ENCODE assay signal across 13 mouse cellular contexts in the genomic region with DNA sequence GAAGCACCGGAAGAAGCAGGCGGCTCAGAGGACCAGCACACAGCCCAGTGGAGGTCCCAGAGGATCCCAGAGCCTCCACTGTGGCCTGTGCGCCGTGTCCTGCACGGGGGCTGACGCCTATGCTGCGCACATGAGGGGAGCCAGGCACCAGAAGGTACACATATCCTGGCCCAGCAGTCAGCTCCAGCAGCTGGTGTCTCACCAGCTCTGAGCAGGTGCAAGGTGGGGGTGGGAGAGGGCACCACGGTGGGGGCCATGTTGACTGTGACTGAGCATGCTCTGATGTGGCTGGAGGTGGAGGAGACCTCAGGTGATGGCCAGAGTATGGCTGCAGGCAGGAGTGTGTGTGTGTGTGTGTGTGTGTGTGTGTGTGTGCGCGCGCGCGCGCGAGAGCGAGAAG. TPM values are rescaled to one million over a fixed set of nuclear protein-coding genes. Genes with fewer than 3 reads are reported as not detected.
"Had no signal": no experiment of that assay in that cellular context is flagged by ENCODE, and none has a peak within 500 bp of the region (broad histone marks: within the 10 kb centered on the region; RNA-seq: fewer than 3 reads in every experiment).

No protein-coding gene starts in this region.

- H3K27ac ChIP-seq: layer of hippocampus, adult 2 months; limb, embryonic 12.5 days; liver, embryonic 13.5 days; lung, embryonic 15.5 days; midbrain, embryonic 12.5 days; stomach, postnatal 0 days had no signal

- H3K9me3 ChIP-seq: limb, embryonic 12.5 days; liver, embryonic 13.5 days; lung, embryonic 15.5 days; midbrain, embryonic 12.5 days had no signal

- H3K4me2 ChIP-seq: limb, embryonic 12.5 days; liver, embryonic 13.5 days; lung, embryonic 15.5 days; midbrain, embryonic 12.5 days had no signal

- H3K4me3 ChIP-seq: layer of hippocampus, adult 2 months; limb, embryonic 12.5 days; liver, embryonic 13.5 days; lung, embryonic 15.5 days; midbrain, embryonic 12.5 days had no signal

- H3K9ac ChIP-seq: limb, embryonic 12.5 days; liver, embryonic 13.5 days; liver, postnatal 0 days; lung, embryonic 15.5 days; midbrain, embryonic 12.5 days had no signal

- H3K36me3 ChIP-seq: limb, embryonic 12.5 days; liver, embryonic 13.5 days; lung, embryonic 15.5 days; midbrain, embryonic 12.5 days had no signal

- DNase-seq: kidney, adult 8-10 months; kidney, postnatal 4 days; liver; liver, embryonic 13.5 days; liver, postnatal 0 days; retina, postnatal 1 day had no signal

- ATAC-seq: intestine, postnatal 0 days; liver, postnatal 0 days; midbrain, embryonic 16.5 days had no signal

RNA-seq across cellular contexts. Expression of a gene that starts 11.4 kb away (rescaled TPM):
- polyA plus RNA-seq: liver, postnatal 0 days had no signal
